Mouse (Mus musculus) erythroblast, embryonic 14.5 days (primary cell): ENCODE results near the gene Cntn5.

Experiments used
- GATA1 ChIP-seq: IDR thresholded peaks from 2 replicates; pipeline ENCODE4 v1.6.1; 2012; ENCODE audit warnings: low read length, inconsistent platforms, mixed read lengths
- TAL1 ChIP-seq: IDR thresholded peaks from 3 replicates; pipeline ENCODE4 v1.6.1; 2012; ENCODE audit warnings: low read length, inconsistent platforms, mixed read lengths

- TF ChIP-seq GATA1 (no peak), TAL1 (no peak)
These were observed 45.9 kb upstream of the Cntn5 start for GRCm38 (mm10) chr9:10950470-10950869.
